ENCODE assay signal across 16 mouse cellular contexts in genomic region chr17:31033251-31033650, GRCm38 (mm10). TPM values are rescaled to one million over a fixed set of nuclear protein-coding genes. Genes with fewer than 3 reads are reported as not detected.
DNase-seq lines count a peak whose midpoint lies in the region; ATAC-seq and TF ChIP-seq lines count a peak whose summit lies in the region.
"Had no signal": no experiment of that assay in that cellular context is flagged by ENCODE, and none has a peak within 500 bp of the region (broad histone marks: within the 10 kb centered on the region; RNA-seq: fewer than 3 reads in every experiment).

No protein-coding gene starts in this region.

- H3K27me3 ChIP-seq in forebrain, embryonic 10.5 days (ENCODE audit: poor library complexity, severe bottlenecking), result no peaks in the 10 kb centered on the region
- no peaks in the 10 kb centered on the region for H3K27me3 ChIP-seq in forebrain, embryonic 16.5 days (replicated peaks; ENCODE audit: control insufficient read depth, insufficient read depth, low read length)
- H3K27me3 ChIP-seq in midbrain, embryonic 10.5 days (ENCODE audit: low read depth, poor library complexity, severe bottlenecking), result no peaks in the 10 kb centered on the region
- no peaks in the 10 kb centered on the region for H3K27me3 ChIP-seq in midbrain, postnatal 0 days (ENCODE audit: insufficient read depth, low read length)
- peaks cover 8% of the 10 kb centered on the region; the same call in 1 of the 2 replicates for H3K27me3 ChIP-seq in liver, embryonic 12.5 days (replicated peaks)
- H3K27me3 ChIP-seq: kidney, embryonic 15.5 days; neural tube, embryonic 12.5 days; Patski had no signal

- H3K36me3 ChIP-seq in forebrain, embryonic 10.5 days (replicated peaks), result no peaks in the 10 kb centered on the region
- no peaks in the 10 kb centered on the region for H3K36me3 ChIP-seq in forebrain, embryonic 16.5 days (ENCODE audit: control insufficient read depth, insufficient read depth)
- no peaks in the 10 kb centered on the region for H3K36me3 ChIP-seq in midbrain, embryonic 10.5 days
- H3K36me3 ChIP-seq in midbrain, postnatal 0 days (ENCODE audit: insufficient read depth, low read length), result no peaks in the 10 kb centered on the region
- no peaks in the 10 kb centered on the region for H3K36me3 ChIP-seq in liver, embryonic 12.5 days
- H3K36me3 ChIP-seq: kidney, embryonic 15.5 days; neural tube, embryonic 12.5 days had no signal

- H3K4me1 ChIP-seq in forebrain, embryonic 10.5 days, result peaks cover 30% of the 10 kb centered on the region
- peaks cover 12% of the 10 kb centered on the region for H3K4me1 ChIP-seq in forebrain, embryonic 16.5 days (replicated peaks; ENCODE audit: control insufficient read depth, insufficient read depth, low read length)
- H3K4me1 ChIP-seq in midbrain, embryonic 10.5 days, result peaks cover 17% of the 10 kb centered on the region
- no peaks in the 10 kb centered on the region for H3K4me1 ChIP-seq in midbrain, postnatal 0 days (ENCODE audit: insufficient read depth, low read length)
- peaks cover 57% of the 10 kb centered on the region for H3K4me1 ChIP-seq in liver, embryonic 12.5 days

- H3K27ac ChIP-seq in forebrain, embryonic 10.5 days, result peak overlapping the region; percentile 41; the same call in 1 of the 2 replicates
- no peak overlapping the region for H3K27ac ChIP-seq in forebrain, embryonic 16.5 days (ENCODE audit: low read length)
- peak overlapping the region; percentile 71 for H3K27ac ChIP-seq in midbrain, embryonic 10.5 days (replicated peaks)
- H3K27ac ChIP-seq in midbrain, postnatal 0 days (ENCODE audit: low read depth, low read length), result no peak overlapping the region
- peak overlapping the region; percentile 87 for H3K27ac ChIP-seq in liver, embryonic 12.5 days
- H3K27ac ChIP-seq: kidney, embryonic 15.5 days; macrophage; neural tube, embryonic 12.5 days had no signal

- no peak overlapping the region for H3K4me3 ChIP-seq in forebrain, embryonic 10.5 days
- no peak overlapping the region for H3K4me3 ChIP-seq in forebrain, embryonic 16.5 days (replicated peaks; ENCODE audit: low read length)
- H3K4me3 ChIP-seq in midbrain, embryonic 10.5 days, result no peak overlapping the region
- H3K4me3 ChIP-seq in midbrain, postnatal 0 days (ENCODE audit: low read depth, low read length), result no peak overlapping the region
- no peak overlapping the region for H3K4me3 ChIP-seq in liver, embryonic 12.5 days
- H3K4me3 ChIP-seq: kidney, embryonic 15.5 days; neural tube, embryonic 12.5 days had no signal

- H3K9ac ChIP-seq in forebrain, embryonic 16.5 days (replicated peaks; ENCODE audit: low read depth, low read length), result no peak overlapping the region
- H3K9ac ChIP-seq in midbrain, postnatal 0 days (replicated peaks; ENCODE audit: low read length, poor library complexity, severe bottlenecking), result no peak overlapping the region
- peak overlapping the region; percentile 57 for H3K9ac ChIP-seq in liver, embryonic 12.5 days
- H3K9ac ChIP-seq: kidney, embryonic 15.5 days; neural tube, embryonic 12.5 days had no signal

- WGBS in forebrain, embryonic 10.5 days, result 75% methylated on average over 2 of the region's 2 CpGs
- 73% methylated on average over 2 of the region's 2 CpGs for WGBS in forebrain, embryonic 16.5 days
- 73% methylated on average over 2 of the region's 2 CpGs for WGBS in midbrain, embryonic 10.5 days
- WGBS in midbrain, postnatal 0 days, result 59% methylated on average over 2 of the region's 2 CpGs
- WGBS in liver, embryonic 12.5 days (ENCODE audit: insufficient replicate concordance), result 48% methylated on average over 2 of the region's 2 CpGs

- ATAC-seq in forebrain, embryonic 16.5 days, result no peak
- ATAC-seq in midbrain, postnatal 0 days (ENCODE audit: low FRiP score), result no peak
- no peak for ATAC-seq in liver, embryonic 12.5 days
- no peak for ATAC-seq in erythroid progenitor cell, adult 5-6 weeks (replicated peaks; ENCODE audit: low FRiP score, poor library complexity, severe bottlenecking)
- ATAC-seq: Patski had no signal

- DNase-seq in forebrain, embryonic 10.5 days (ENCODE audit: extremely low spot score, low spot score), result no peak
- DNase-seq in midbrain, embryonic 10.5 days (ENCODE audit: low spot score), result no peak
- no peak for DNase-seq in midbrain, postnatal 0 days (ENCODE audit: low spot score)
- DNase-seq in thymus, postnatal 25 days, result peak; percentile 44
- no peak for DNase-seq in lung, adult 18-20 months
- DNase-seq: cerebellum, adult 2 months; gastrocnemius, postnatal 14 days; heart, postnatal 4 days; right cerebral cortex, adult 18-20 months had no signal

- no peak overlapping the region for H3K4me2 ChIP-seq in forebrain, embryonic 16.5 days (ENCODE audit: low read length)
- H3K4me2 ChIP-seq in midbrain, postnatal 0 days (ENCODE audit: low read depth, low read length, poor library complexity, severe bottlenecking), result no peak overlapping the region
- H3K4me2 ChIP-seq in liver, embryonic 12.5 days, result peak overlapping the region; percentile 63
- H3K4me2 ChIP-seq: kidney, embryonic 15.5 days; neural tube, embryonic 12.5 days had no signal

- TF ChIP-seq CTCF in midbrain, postnatal 0 days (IDR thresholded peaks at IDR 0.05), result no peak

- H3K9me3 ChIP-seq in forebrain, embryonic 10.5 days, result no peaks in the 10 kb centered on the region
- no peaks in the 10 kb centered on the region for H3K9me3 ChIP-seq in forebrain, embryonic 16.5 days (ENCODE audit: control insufficient read depth, low read length)
- H3K9me3 ChIP-seq in midbrain, embryonic 10.5 days (replicated peaks), result peaks cover 6% of the 10 kb centered on the region; the same call in 1 of the 2 replicates
- no peaks in the 10 kb centered on the region for H3K9me3 ChIP-seq in midbrain, postnatal 0 days (ENCODE audit: low read length)
- peaks cover 3% of the 10 kb centered on the region; the same call in 1 of the 2 replicates for H3K9me3 ChIP-seq in liver, embryonic 12.5 days (replicated peaks)

RNA-seq across cellular contexts. Expression of gene Abcg1, which starts 24.2 kb away (rescaled TPM):
- 6.7 and 7.9 TPM in 2 replicates for polyA plus RNA-seq in forebrain, embryonic 10.5 days (2016; fragmentation: Nextera tagmentation; extraction: Ambion mirVana)
- polyA plus RNA-seq in forebrain, embryonic 16.5 days (2015; fragmentation: Nextera tagmentation; extraction: Ambion mirVana), result 19.3 and 20.4 TPM in 2 replicates
- 5.8 and 9.0 TPM in 2 replicates for polyA plus RNA-seq in midbrain, embryonic 10.5 days (2016; fragmentation: Nextera tagmentation; extraction: Ambion mirVana)
- total RNA-seq in midbrain, postnatal 0 days (2014; rRNA removed), result 29.2 and 38.7 TPM in 2 replicates
- 19.6 and 20.7 TPM in 2 replicates for polyA plus RNA-seq in midbrain, postnatal 0 days (2015; fragmentation: Nextera tagmentation; extraction: Ambion mirVana)
- polyA plus RNA-seq in liver, embryonic 12.5 days (2016; fragmentation: Nextera tagmentation; extraction: Ambion mirVana), result 5.4 and 5.5 TPM in 2 replicates
- 6.5 and 6.7 TPM in 2 replicates for total RNA-seq in erythroid progenitor cell, adult 5-6 weeks (2015; ENCODE audit: low replicate concordance)
- total RNA-seq in erythroid progenitor cell, adult 5-6 weeks (2017; ENCODE audit: low replicate concordance), result 3.6 and 9.9 TPM in 2 replicates

Comparison
In these comparisons a context has a peak if more than half of its experiments do, and no peak if none do; other contexts are left out.
1. H3K27ac ChIP-seq: peak in forebrain, embryonic 10.5 days (single experiment), midbrain, embryonic 10.5 days (single experiment) and liver, embryonic 12.5 days (single experiment); none in forebrain, embryonic 16.5 days (single experiment) and midbrain, postnatal 0 days (single experiment).